Mouse (Mus musculus) midbrain, embryonic 16.5 days (tissue): ENCODE results near the gene Tmem50b. TPM values are rescaled to one million over a fixed set of nuclear protein-coding genes. Genes with fewer than 3 reads are reported as not detected.
A peak's percentile ranks its signal among the peaks of the same experiment; 100 is the strongest.
"Not testable (repeated sequence)": the region's sequence is repeated elsewhere in the genome, so short reads cannot be mapped to it uniquely, and the experiment has no call there.

ENCODE experiments used
- ATAC-seq: fragments of 200-750 bp; cut with Nextera tagmentation; 2 replicates; pipeline ENCODE4 v1.8.0; 2017; ENCODE audit warnings: moderate TSS enrichment
- H3K27ac ChIP-seq: fragments of 300-500 bp; sonication (generic); 2 replicates; pipeline ENCODE4 v1.5.1; 2014; ENCODE audit warnings: mild to moderate bottlenecking, low read length, mixed read lengths
- H3K27me3 ChIP-seq: fragments of 300-500 bp; sonication (generic); 2 replicates; pipeline ENCODE4 v1.6.1; 2014; ENCODE audit warnings: low read depth, low read length, mixed read lengths; ENCODE audit not compliant: control insufficient read depth, insufficient read depth
- H3K36me3 ChIP-seq: fragments of 300-500 bp; sonication (generic); 2 replicates; pipeline ENCODE4 v1.6.1; 2014; ENCODE audit warnings: mild to moderate bottlenecking, low read length, moderate library complexity, mixed read lengths; ENCODE audit not compliant: control insufficient read depth, insufficient read depth
- H3K4me1 ChIP-seq: fragments of 300-500 bp; sonication (generic); 2 replicates; pipeline ENCODE4 v1.6.1; 2014; ENCODE audit warnings: mild to moderate bottlenecking, low read length, mixed read lengths; ENCODE audit not compliant: control insufficient read depth, insufficient read depth
- H3K4me2 ChIP-seq: fragments of 300-500 bp; sonication (generic); 2 replicates; pipeline ENCODE4 v1.6.1; 2014; ENCODE audit warnings: mild to moderate bottlenecking, low read length, mixed read lengths
- H3K4me3 ChIP-seq: fragments of 300-500 bp; sonication (generic); 2 replicates; pipeline ENCODE4 v1.5.1; 2014; ENCODE audit warnings: low read depth, mild to moderate bottlenecking, low read length, moderate library complexity, mixed read lengths
- H3K9ac ChIP-seq: fragments of 300-500 bp; sonication (generic); 2 replicates; pipeline ENCODE4 v1.6.1; 2014; ENCODE audit warnings: low read depth, low read length, mixed read lengths
- H3K9me3 ChIP-seq: fragments of 300-500 bp; sonication (generic); replicated peaks from 2 replicates; pipeline ENCODE4 v1.6.1; 2014; ENCODE audit warnings: mild to moderate bottlenecking, low read length, mixed read lengths; ENCODE audit not compliant: control insufficient read depth, poor library complexity, severe bottlenecking
- WGBS: fragments of 180-500 bp; shearing (Covaris S2); extraction: QIAGEN DNeasy Blood & Tissue Kit; methylation state at CpG from one replicate; pipeline ENCODE4 v1.1.7; 2014; 5-methylcytosine and 5-hydroxymethylcytosine counted together
- polyA plus RNA-seq: library from polyadenylated mRNA; unstranded; fragments of >200 nt; fragmentation: Nextera tagmentation; extraction: Ambion mirVana; gene quantifications from 2 replicates; pipeline ENCODE4 v1.2.1, GENCODE M21; 2015

Gene Tmem50b
- 95.1 and 106 TPM in 2 replicates for polyA plus RNA-seq

DNA sequence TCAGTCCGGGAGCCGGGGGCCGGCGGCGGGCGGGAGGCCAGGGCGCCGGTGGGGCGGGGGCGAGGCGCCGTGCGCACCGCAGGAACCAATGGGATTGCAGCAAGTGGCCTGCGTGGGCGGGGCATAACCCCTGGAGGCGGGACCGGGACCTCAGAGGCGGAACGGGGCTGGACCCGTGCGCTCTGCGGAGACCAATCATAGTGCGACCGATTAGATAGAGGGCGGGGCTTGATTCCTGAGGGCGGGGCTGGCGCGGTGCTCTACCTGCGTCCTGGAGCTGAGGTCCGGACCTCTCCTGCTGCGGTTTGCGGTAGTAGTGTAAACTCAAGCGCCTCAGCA is at the start of gene Tmem50b:
Gene Tmem50b (minus strand): TSS at position 129 of the 339 bp plus-strand sequence.
- WGBS: 0% methylated on average over 32 of the region's 34 CpGs
- H3K4me3 ChIP-seq: peak within 1 kb of the TSS; percentile 62
- no peaks in the 10 kb centered on the region for H3K9me3 ChIP-seq
- H3K36me3 ChIP-seq: no peaks in the 10 kb centered on the region
- H3K4me1 ChIP-seq: peaks cover 10% of the 10 kb centered on the region
- peaks cover 3% of the 10 kb centered on the region; the same call in 1 of the 2 replicates for H3K27me3 ChIP-seq
- peak within 1 kb of the TSS; percentile 85 for H3K4me2 ChIP-seq
- H3K9ac ChIP-seq: peak within 1 kb of the TSS; percentile 87
- H3K27ac ChIP-seq: peak within 1 kb of the TSS; percentile 69
- ATAC-seq: peak; percentile 99

GRCm38 (mm10) chr16:91646681-91647419 is 49.2 kb upstream of the Tmem50b start, which contains the start of gene Gart:
Gart (minus strand) TSS chr16:91646952.
- H3K4me2 ChIP-seq: peak within 1 kb of the TSS; percentile 68

GRCm38 (mm10) chr16:91645995-91646602 is 48.5 kb upstream of the Tmem50b start:
- peaks cover 7% of the 10 kb centered on the region for H3K36me3 ChIP-seq
- peak overlapping the region; percentile 68 for H3K4me2 ChIP-seq
- peaks cover 20% of the 10 kb centered on the region for H3K4me1 ChIP-seq
- peak overlapping the region; percentile 86 for H3K4me3 ChIP-seq
- 1% methylated on average over 11 of the region's 11 CpGs for WGBS
- H3K9ac ChIP-seq: peak overlapping the region; percentile 77
- H3K9me3 ChIP-seq: no peaks in the 10 kb centered on the region
- ATAC-seq: no peak
- H3K27me3 ChIP-seq: no peaks in the 10 kb centered on the region
- H3K27ac ChIP-seq: no peak overlapping the region; the same call in 1 of the 2 replicates

More at GRCm38 (mm10) chr16:91646681-91647419, 49.2 kb upstream of the Tmem50b start, which contains the start of gene Gart:
- Histone ChIP-seq H3K27ac (peak within 1 kb of the TSS; percentile 96), H3K9ac (peak within 1 kb of the TSS; percentile 86), H3K4me1 (peaks cover 20% of the 10 kb centered on the region), H3K36me3 (peaks cover under 1% of the 10 kb centered on the region; the same call in 1 of the 2 replicates), H3K27me3 (no peaks in the 10 kb centered on the region), H3K9me3 (no peaks in the 10 kb centered on the region), H3K4me3 (peak within 1 kb of the TSS; percentile 86)
- peak; percentile 92 for ATAC-seq
- under 1% methylated on average over 59 of the region's 59 CpGs for WGBS

DNA sequence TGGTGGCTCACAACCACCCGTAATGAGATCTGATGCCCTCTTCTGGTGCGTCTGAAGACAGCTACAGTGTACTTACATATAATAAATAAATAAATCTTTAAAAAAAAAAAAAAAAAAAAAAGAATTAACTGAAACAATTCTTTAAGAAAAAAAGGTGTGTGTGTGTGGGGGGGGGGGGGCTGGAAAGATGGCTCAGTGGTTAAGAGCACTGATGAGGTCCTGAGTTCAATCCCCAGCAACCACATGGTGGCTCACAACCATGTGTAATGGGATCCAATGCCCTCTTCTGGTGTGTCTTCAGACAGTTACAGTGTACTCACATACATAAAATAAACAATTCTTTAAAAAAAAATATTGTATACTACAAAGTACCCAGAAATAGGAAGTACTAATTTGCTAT is 47.8 kb upstream of the Tmem50b start:
- H3K4me3 ChIP-seq, H3K9ac ChIP-seq, H3K27me3 ChIP-seq, H3K27ac ChIP-seq, H3K4me2 ChIP-seq, H3K36me3 ChIP-seq, ATAC-seq, H3K9me3 ChIP-seq: not testable (repeated sequence)
- no CpG with 5 or more reads among the region's 2 CpGs for WGBS
- peaks cover 17% of the 10 kb centered on the region for H3K4me1 ChIP-seq

DNA sequence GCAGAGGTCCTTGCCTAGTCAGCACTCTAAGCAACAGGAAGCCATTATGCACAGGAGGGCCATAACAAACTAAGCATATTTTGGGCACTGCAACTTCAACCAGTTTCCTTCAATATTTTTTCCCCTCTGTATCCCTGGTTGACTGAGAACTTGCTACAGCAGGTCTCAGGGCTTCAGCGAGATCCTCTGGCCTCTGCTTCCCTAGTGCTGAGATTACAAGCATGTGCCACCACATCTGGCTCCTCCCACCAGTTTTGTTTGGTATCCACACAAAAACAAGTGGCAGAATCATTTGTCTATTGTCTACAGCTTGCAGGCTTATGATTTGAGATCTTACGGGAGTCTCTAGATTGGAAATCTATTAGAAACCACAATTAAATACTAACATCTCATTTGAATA is 47.3 kb upstream of the Tmem50b start:
- no peak overlapping the region for H3K4me3 ChIP-seq
- H3K36me3 ChIP-seq: peaks cover 14% of the 10 kb centered on the region
- H3K9me3 ChIP-seq: no peaks in the 10 kb centered on the region
- ATAC-seq: no peak
- H3K27ac ChIP-seq: no peak overlapping the region
- peaks cover 14% of the 10 kb centered on the region for H3K4me1 ChIP-seq
- no peak overlapping the region for H3K9ac ChIP-seq
- H3K27me3 ChIP-seq: no peaks in the 10 kb centered on the region
- H3K4me2 ChIP-seq: no peak overlapping the region
- 87% methylated on average over 2 of the region's 2 CpGs for WGBS

GRCm38 (mm10) chr16:91640171-91640570 is 42.6 kb upstream of the Tmem50b start:
- ATAC-seq: no peak
- Histone ChIP-seq H3K27ac (no peak overlapping the region), H3K36me3 (peaks cover 38% of the 10 kb centered on the region), H3K9ac (no peak overlapping the region), H3K27me3 (no peaks in the 10 kb centered on the region), H3K4me2 (no peak overlapping the region), H3K4me1 (no peaks in the 10 kb centered on the region; the same call in 1 of the 2 replicates), H3K9me3 (no peaks in the 10 kb centered on the region), H3K4me3 (no peak overlapping the region)
- 96% methylated on average over 8 of the region's 8 CpGs for WGBS

GRCm38 (mm10) chr16:91639636-91640035 is 42.0 kb upstream of the Tmem50b start:
- H3K36me3 ChIP-seq: peaks cover 38% of the 10 kb centered on the region
- ATAC-seq: no peak

DNA sequence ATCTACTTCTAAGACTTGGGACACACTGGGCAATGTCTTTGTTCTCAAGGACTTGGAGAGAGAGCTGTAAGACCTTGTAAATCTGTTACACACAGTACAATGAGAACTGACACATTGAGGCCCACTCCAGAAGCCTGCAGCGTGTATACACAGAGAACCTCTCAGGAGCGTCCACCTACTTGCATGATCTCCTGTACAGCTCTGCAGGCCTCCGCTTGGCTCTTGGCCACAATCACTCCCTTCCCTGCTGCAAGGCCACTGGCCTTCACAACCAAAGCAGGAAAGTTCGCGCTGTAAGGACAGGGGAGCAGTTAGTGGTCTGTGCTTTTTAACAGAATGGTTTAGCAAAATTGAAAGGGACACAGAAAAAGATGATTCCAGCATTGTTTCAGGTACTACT is 41.6 kb upstream of the Tmem50b start:
- Histone ChIP-seq H3K36me3 (peaks cover 38% of the 10 kb centered on the region), H3K9me3 (no peaks in the 10 kb centered on the region), H3K4me1 (no peaks in the 10 kb centered on the region; the same call in 1 of the 2 replicates), H3K27me3 (no peaks in the 10 kb centered on the region), H3K4me3 (no peak overlapping the region), H3K4me2 (no peak overlapping the region), H3K9ac (no peak overlapping the region), H3K27ac (no peak overlapping the region)
- no peak for ATAC-seq
- WGBS: 90% methylated on average over 5 of the region's 5 CpGs

More at GRCm38 (mm10) chr16:91639636-91640035, 42.0 kb upstream of the Tmem50b start:
- Histone ChIP-seq H3K27me3 (no peaks in the 10 kb centered on the region), H3K4me3 (no peak overlapping the region), H3K27ac (no peak overlapping the region), H3K4me1 (no peaks in the 10 kb centered on the region; the same call in 1 of the 2 replicates), H3K9ac (no peak overlapping the region), H3K4me2 (no peak overlapping the region), H3K9me3 (no peaks in the 10 kb centered on the region)
- WGBS: 98% methylated on average over 2 of the region's 2 CpGs

- 91% methylated on average over 12 of the region's 12 CpGs for WGBS
- peaks cover 35% of the 10 kb centered on the region for H3K36me3 ChIP-seq
- no peak for ATAC-seq
- no peaks in the 10 kb centered on the region for H3K4me1 ChIP-seq
- no peak overlapping the region for H3K4me3 ChIP-seq
- H3K9me3 ChIP-seq: no peaks in the 10 kb centered on the region
- no peak overlapping the region for H3K4me2 ChIP-seq
- H3K27ac ChIP-seq: no peak overlapping the region
- H3K27me3 ChIP-seq: no peaks in the 10 kb centered on the region
- H3K9ac ChIP-seq: no peak overlapping the region
These were observed 36.0 kb upstream of the Tmem50b start for GRCm38 (mm10) chr16:91633641-91634040.
